Comparison of ENCODE assay signal across 9 mouse cellular contexts in the genomic region with DNA sequence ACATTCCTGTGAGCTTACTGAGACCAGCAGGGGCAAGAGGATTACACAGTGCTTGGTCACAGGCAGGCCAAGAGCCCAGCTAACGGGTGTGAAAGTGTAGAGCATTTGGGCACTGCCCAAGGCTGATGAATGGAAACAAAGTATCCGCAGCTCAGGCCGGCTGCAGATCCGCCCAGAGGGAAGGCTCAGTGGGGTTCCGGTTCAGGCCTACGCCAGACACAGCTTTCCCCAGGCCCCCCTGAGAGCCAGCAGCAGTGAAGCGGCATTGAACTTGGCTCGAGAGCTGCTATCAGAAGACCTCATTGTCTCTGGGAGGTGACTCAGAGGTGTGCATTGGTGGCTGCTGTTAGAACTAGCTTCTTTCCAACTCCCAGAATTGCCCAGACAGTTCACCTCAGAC. TPM values are rescaled to one million over a fixed set of nuclear protein-coding genes. Genes with fewer than 3 reads are reported as not detected.
DNase-seq lines count a peak whose midpoint lies in the region; ATAC-seq and TF ChIP-seq lines count a peak whose summit lies in the region.
"Had no signal": no experiment of that assay in that cellular context is flagged by ENCODE, and none has a peak within 500 bp of the region (broad histone marks: within the 10 kb centered on the region; RNA-seq: fewer than 3 reads in every experiment).

No protein-coding gene starts in this region.

- no peak overlapping the region for H3K9ac ChIP-seq in forebrain, embryonic 11.5 days (ENCODE audit: low read length)
- H3K9ac ChIP-seq in midbrain, embryonic 15.5 days = peak overlapping the region; percentile 23
- H3K9ac ChIP-seq: lung, embryonic 15.5 days had no signal

- no peak for TF ChIP-seq POLR2A in embryonic fibroblast, embryonic 13.5 days (IDR thresholded peaks at IDR 0.05; ENCODE audit: low read depth, low read length)

- 9% methylated on average over 8 of the region's 8 CpGs for WGBS in forebrain, embryonic 11.5 days
- 9% methylated on average over 8 of the region's 8 CpGs for WGBS in forebrain, embryonic 10.5 days
- 4% methylated on average over 8 of the region's 8 CpGs for WGBS in midbrain, embryonic 15.5 days

- no peak for TF ChIP-seq CTCF in embryonic fibroblast, embryonic 13.5 days (IDR thresholded peaks at IDR 0.05; ENCODE audit: borderline replicate concordance, insufficient read depth, low read length)

- H3K4me3 ChIP-seq in forebrain, embryonic 11.5 days (ENCODE audit: low read depth, low read length) = no peak overlapping the region
- no peak overlapping the region for H3K4me3 ChIP-seq in forebrain, embryonic 10.5 days
- H3K4me3 ChIP-seq in embryonic fibroblast, embryonic 13.5 days (ENCODE audit: insufficient read depth, low read length) = no peak overlapping the region
- peak overlapping the region; percentile 18 for H3K4me3 ChIP-seq in midbrain, embryonic 15.5 days
- H3K4me3 ChIP-seq: lung, embryonic 15.5 days had no signal

- DNase-seq in forebrain, embryonic 11.5 days (ENCODE audit: low spot score) = peak; percentile 48
- DNase-seq in forebrain, embryonic 10.5 days (ENCODE audit: extremely low spot score, low spot score) = no peak
- peak; percentile 83 for DNase-seq in ES-CJ7 (ENCODE audit: low read depth, low spot score)
- DNase-seq in heart, postnatal 25 days (ENCODE audit: low spot score) = peak; percentile 38

- H3K27ac ChIP-seq in forebrain, embryonic 11.5 days (ENCODE audit: low read depth, low read length) = no peak overlapping the region
- H3K27ac ChIP-seq in forebrain, embryonic 10.5 days = no peak overlapping the region
- H3K27ac ChIP-seq in embryonic fibroblast, embryonic 13.5 days (ENCODE audit: insufficient read depth, low read length) = peak overlapping the region; percentile 39
- H3K27ac ChIP-seq in midbrain, embryonic 15.5 days = no peak overlapping the region; the same call in 1 of the 2 replicates
- H3K27ac ChIP-seq: lung, embryonic 15.5 days had no signal

- no peak overlapping the region for H3K4me2 ChIP-seq in forebrain, embryonic 11.5 days (ENCODE audit: low read depth, low read length, severe bottlenecking)
- H3K4me2 ChIP-seq in midbrain, embryonic 15.5 days = peak overlapping the region; percentile 67
- H3K4me2 ChIP-seq: lung, embryonic 15.5 days had no signal

- H3K9me3 ChIP-seq in forebrain, embryonic 11.5 days (ENCODE audit: control insufficient read depth, low read length) = no peaks in the 10 kb centered on the region
- no peaks in the 10 kb centered on the region for H3K9me3 ChIP-seq in forebrain, embryonic 10.5 days
- H3K9me3 ChIP-seq in midbrain, embryonic 15.5 days = no peaks in the 10 kb centered on the region
- H3K9me3 ChIP-seq: lung, embryonic 15.5 days had no signal

- no peaks in the 10 kb centered on the region for H3K36me3 ChIP-seq in forebrain, embryonic 11.5 days (ENCODE audit: control insufficient read depth, insufficient read depth, low read length)
- no peaks in the 10 kb centered on the region for H3K36me3 ChIP-seq in forebrain, embryonic 10.5 days (replicated peaks)
- peaks cover 7% of the 10 kb centered on the region; the same call in 1 of the 2 replicates for H3K36me3 ChIP-seq in midbrain, embryonic 15.5 days (replicated peaks)
- H3K36me3 ChIP-seq: lung, embryonic 15.5 days had no signal

- intact Hi-C loops in heart, postnatal 25 days (cut with DNase I) = no loop called here

- ATAC-seq in forebrain, embryonic 11.5 days (replicated peaks; ENCODE audit: low FRiP score) = no peak
- ATAC-seq in midbrain, embryonic 15.5 days (replicated peaks) = no peak; the same call in 1 of the 2 replicates
- no peak for ATAC-seq in CD4-positive, CD25-positive, alpha-beta regulatory T cell, adult 4 months
- ATAC-seq in megakaryocyte-erythroid progenitor cell, adult 5-6 weeks (replicated peaks; ENCODE audit: low FRiP score, low TSS enrichment, poor library complexity, severe bottlenecking) = no peak

- peaks cover 2% of the 10 kb centered on the region; the same call in 1 of the 2 replicates for H3K4me1 ChIP-seq in forebrain, embryonic 11.5 days (replicated peaks; ENCODE audit: control insufficient read depth, insufficient read depth, low read length)
- peaks cover 38% of the 10 kb centered on the region for H3K4me1 ChIP-seq in forebrain, embryonic 10.5 days
- H3K4me1 ChIP-seq in embryonic fibroblast, embryonic 13.5 days (ENCODE audit: control insufficient read depth, insufficient read depth, low read length) = peaks cover 18% of the 10 kb centered on the region
- peaks cover 30% of the 10 kb centered on the region for H3K4me1 ChIP-seq in midbrain, embryonic 15.5 days

- H3K27me3 ChIP-seq in forebrain, embryonic 11.5 days (ENCODE audit: control insufficient read depth, insufficient read depth, low read length) = peaks cover 24% of the 10 kb centered on the region
- H3K27me3 ChIP-seq in forebrain, embryonic 10.5 days (ENCODE audit: poor library complexity, severe bottlenecking) = peaks cover 78% of the 10 kb centered on the region
- H3K27me3 ChIP-seq in midbrain, embryonic 15.5 days (replicated peaks) = no peaks in the 10 kb centered on the region
- H3K27me3 ChIP-seq: lung, embryonic 15.5 days had no signal

RNA-seq across cellular contexts. Expression of a gene that starts 2.5 kb away (rescaled TPM):
- polyA plus RNA-seq in forebrain, embryonic 11.5 days (2014; fragmentation: Nextera tagmentation; extraction: Ambion mirVana) = 20.0 TPM in 2 replicates
- 12.4 and 15.3 TPM in 2 replicates for polyA plus RNA-seq in forebrain, embryonic 10.5 days (2016; fragmentation: Nextera tagmentation; extraction: Ambion mirVana)
- 44.8 and 56.1 TPM in 2 replicates for polyA plus RNA-seq in embryonic fibroblast, embryonic 13.5 days (2011; ENCODE audit: insufficient read length, low read depth, missing spikeins)
- 10 to 100 TPM; 92.6 to 99.7 TPM for total RNA-seq in heart, postnatal 25 days (2021)
- 200 and 201 TPM in 2 replicates for polyA plus RNA-seq in midbrain, embryonic 15.5 days (2015; fragmentation: Nextera tagmentation; extraction: Ambion mirVana)
- 10 to 100 TPM; 15.6 to 16.2 TPM for polyA plus RNA-seq in CD4-positive, CD25-positive, alpha-beta regulatory T cell, adult 4 months (2017; shearing (Covaris generic))
- 12.1 and 15.2 TPM in 2 replicates for total RNA-seq in megakaryocyte-erythroid progenitor cell, adult 5-6 weeks (2014; fragmentation: Nextera tagmentation)
- 20.0 and 26.3 TPM in 2 replicates for total RNA-seq in megakaryocyte-erythroid progenitor cell, adult 5-6 weeks (2017)

RNA-seq across cellular contexts. Expression of a gene that starts 12.9 kb away (rescaled TPM):
- 83.5 and 89.2 TPM in 2 replicates for polyA plus RNA-seq in forebrain, embryonic 11.5 days (2014; fragmentation: Nextera tagmentation; extraction: Ambion mirVana)
- 80.1 and 83.8 TPM in 2 replicates for polyA plus RNA-seq in forebrain, embryonic 10.5 days (2016; fragmentation: Nextera tagmentation; extraction: Ambion mirVana)
- 88.6 and 90.5 TPM in 2 replicates for polyA plus RNA-seq in embryonic fibroblast, embryonic 13.5 days (2011; ENCODE audit: insufficient read length, low read depth, missing spikeins)
- 10 to 100 TPM; 20.0 to 23.3 TPM for total RNA-seq in heart, postnatal 25 days (2021)
- polyA plus RNA-seq in midbrain, embryonic 15.5 days (2015; fragmentation: Nextera tagmentation; extraction: Ambion mirVana) = 64.6 and 70.2 TPM in 2 replicates
- polyA plus RNA-seq in CD4-positive, CD25-positive, alpha-beta regulatory T cell, adult 4 months (2017; shearing (Covaris generic)) = 100 to 1,000 TPM in 1 of 2 experiments, 10 to 100 TPM in 1; 86.1 to 109 TPM
- total RNA-seq in megakaryocyte-erythroid progenitor cell, adult 5-6 weeks (2014; fragmentation: Nextera tagmentation) = 42.6 and 46.2 TPM in 2 replicates
- total RNA-seq in megakaryocyte-erythroid progenitor cell, adult 5-6 weeks (2017) = 43.6 and 44.7 TPM in 2 replicates

RNA-seq across cellular contexts. Expression of a gene that starts 18.7 kb away (rescaled TPM):
- 144 and 150 TPM in 2 replicates for polyA plus RNA-seq in forebrain, embryonic 11.5 days (2014; fragmentation: Nextera tagmentation; extraction: Ambion mirVana)
- 143 and 144 TPM in 2 replicates for polyA plus RNA-seq in forebrain, embryonic 10.5 days (2016; fragmentation: Nextera tagmentation; extraction: Ambion mirVana)
- 79.3 and 118 TPM in 2 replicates for polyA plus RNA-seq in embryonic fibroblast, embryonic 13.5 days (2011; ENCODE audit: insufficient read length, low read depth, missing spikeins)
- total RNA-seq in heart, postnatal 25 days (2021) = 100 to 1,000 TPM; 202 to 205 TPM
- polyA plus RNA-seq in midbrain, embryonic 15.5 days (2015; fragmentation: Nextera tagmentation; extraction: Ambion mirVana) = 229 and 232 TPM in 2 replicates
- 100 to 1,000 TPM in 1 of 2 experiments, 10 to 100 TPM in 1; 98.7 to 110 TPM for polyA plus RNA-seq in CD4-positive, CD25-positive, alpha-beta regulatory T cell, adult 4 months (2017; shearing (Covaris generic))
- total RNA-seq in megakaryocyte-erythroid progenitor cell, adult 5-6 weeks (2014; fragmentation: Nextera tagmentation) = 101 and 117 TPM in 2 replicates
- 24.4 and 40.6 TPM in 2 replicates for total RNA-seq in megakaryocyte-erythroid progenitor cell, adult 5-6 weeks (2017)

RNA-seq across cellular contexts. Expression of a gene that starts 18.8 kb away (rescaled TPM):
- 71.1 and 78.9 TPM in 2 replicates for polyA plus RNA-seq in forebrain, embryonic 11.5 days (2014; fragmentation: Nextera tagmentation; extraction: Ambion mirVana)
- polyA plus RNA-seq in forebrain, embryonic 10.5 days (2016; fragmentation: Nextera tagmentation; extraction: Ambion mirVana) = 99.8 and 111 TPM in 2 replicates
- 28.9 and 36.4 TPM in 2 replicates for polyA plus RNA-seq in embryonic fibroblast, embryonic 13.5 days (2011; ENCODE audit: insufficient read length, low read depth, missing spikeins)
- 10 to 100 TPM; 15.2 to 15.6 TPM for total RNA-seq in heart, postnatal 25 days (2021)
- polyA plus RNA-seq in midbrain, embryonic 15.5 days (2015; fragmentation: Nextera tagmentation; extraction: Ambion mirVana) = 56.9 and 59.3 TPM in 2 replicates
- polyA plus RNA-seq in CD4-positive, CD25-positive, alpha-beta regulatory T cell, adult 4 months (2017; shearing (Covaris generic)) = 10 to 100 TPM; 59.5 to 64.6 TPM
- total RNA-seq in megakaryocyte-erythroid progenitor cell, adult 5-6 weeks (2014; fragmentation: Nextera tagmentation) = 57.6 and 76.1 TPM in 2 replicates
- 66.3 and 124 TPM in 2 replicates for total RNA-seq in megakaryocyte-erythroid progenitor cell, adult 5-6 weeks (2017)

RNA-seq across cellular contexts. Expression of a gene that starts 33.9 kb away (rescaled TPM):
- 26.4 and 30.3 TPM in 2 replicates for polyA plus RNA-seq in forebrain, embryonic 11.5 days (2014; fragmentation: Nextera tagmentation; extraction: Ambion mirVana)
- 23.3 and 26.5 TPM in 2 replicates for polyA plus RNA-seq in forebrain, embryonic 10.5 days (2016; fragmentation: Nextera tagmentation; extraction: Ambion mirVana)
- polyA plus RNA-seq in embryonic fibroblast, embryonic 13.5 days (2011; ENCODE audit: insufficient read length, low read depth, missing spikeins) = 12.2 and 13.2 TPM in 2 replicates
- total RNA-seq in heart, postnatal 25 days (2021) = 1 to 10 TPM; 4.5 to 6.1 TPM
- polyA plus RNA-seq in midbrain, embryonic 15.5 days (2015; fragmentation: Nextera tagmentation; extraction: Ambion mirVana) = 116 and 121 TPM in 2 replicates
- polyA plus RNA-seq in CD4-positive, CD25-positive, alpha-beta regulatory T cell, adult 4 months (2017; shearing (Covaris generic)) = 1 to 10 TPM; 3.8 to 5.0 TPM
- total RNA-seq in megakaryocyte-erythroid progenitor cell, adult 5-6 weeks (2014; fragmentation: Nextera tagmentation) = 9.0 and 16.5 TPM in 2 replicates
- total RNA-seq in megakaryocyte-erythroid progenitor cell, adult 5-6 weeks (2017) = not detected in 2 replicates
